Mouse (Mus musculus) midbrain, embryonic 10.5 days (tissue): ENCODE results near the gene H2afv. TPM values are rescaled to one million over a fixed set of nuclear protein-coding genes. Genes with fewer than 3 reads are reported as not detected.

Experiments used
- DNase-seq: peaks from one replicate; pipeline ENCODE4 v3.0.0-alpha.2; 2017; ENCODE audit warnings: low spot score
- H3K27ac ChIP-seq: fragments of 300-500 bp; sonication (generic); replicated peaks from 2 replicates; pipeline ENCODE4 v1.5.1; 2016; ENCODE audit warnings: mild to moderate bottlenecking
- H3K27me3 ChIP-seq: fragments of 300-500 bp; sonication (generic); 2 replicates; pipeline ENCODE4 v1.6.1; 2016; ENCODE audit warnings: low read depth, mild to moderate bottlenecking; ENCODE audit not compliant: poor library complexity, severe bottlenecking
- H3K36me3 ChIP-seq: fragments of 300-500 bp; sonication (generic); 2 replicates; pipeline ENCODE4 v1.6.1; 2016; ENCODE audit warnings: mild to moderate bottlenecking, moderate library complexity
- H3K4me1 ChIP-seq: fragments of 300-500 bp; sonication (generic); 2 replicates; pipeline ENCODE4 v1.6.1; 2016
- H3K4me3 ChIP-seq: fragments of 300-500 bp; sonication (generic); 2 replicates; pipeline ENCODE4 v1.5.1; 2016; ENCODE audit warnings: mild to moderate bottlenecking, moderate library complexity
- H3K9me3 ChIP-seq: fragments of 300-500 bp; sonication (generic); replicated peaks from 2 replicates; pipeline ENCODE4 v1.6.1; 2016; ENCODE audit warnings: mild to moderate bottlenecking
- WGBS: fragments of 180-500 bp; shearing (Covaris S2); methylation state at CpG from one replicate; pipeline ENCODE4 v1.1.7; 2016; 5-methylcytosine and 5-hydroxymethylcytosine counted together
- microRNA-seq: library from miRNA; unstranded; fragments of <30 nt; microRNA quantifications from one replicate; pipeline ENCODE4, GENCODE M21; 2017
- polyA plus RNA-seq: library from polyadenylated mRNA; unstranded; fragments of >200 nt; fragmentation: Nextera tagmentation; extraction: Ambion mirVana; gene quantifications from 2 replicates; pipeline ENCODE4 v1.2.1, GENCODE M21; 2016

Gene H2afv
- polyA plus RNA-seq, 1 experiment from 2014 or later = 961 TPM

GRCm38 (mm10) chr11:6389483-6389921 is 54.7 kb downstream of the H2afv start:
- Histone ChIP-seq H3K4me3 (peak overlapping the region; percentile 96), H3K4me1 (peaks cover 30% of the 10 kb centered on the region), H3K27ac (peak overlapping the region; percentile 95), H3K27me3 (no peaks in the 10 kb centered on the region), H3K9me3 (no peaks in the 10 kb centered on the region), H3K36me3 (peaks cover 32% of the 10 kb centered on the region)
- DNase-seq = peak; percentile 50
- WGBS = under 1% methylated on average over 43 of the region's 43 CpGs

- 10% methylated on average over 39 of the region's 60 CpGs for WGBS
- DNase-seq = peak; percentile 96
- Histone ChIP-seq H3K4me3 (peak within 1 kb of the TSS; percentile 96), H3K27me3 (no peaks in the 10 kb centered on the region), H3K4me1 (peaks cover 30% of the 10 kb centered on the region), H3K9me3 (no peaks in the 10 kb centered on the region), H3K27ac (peak within 1 kb of the TSS; percentile 95), H3K36me3 (peaks cover 25% of the 10 kb centered on the region)
Observed at GRCm38 (mm10) chr11:6388726-6389413, 55.4 kb downstream of the H2afv start, which contains the start of gene Zmiz2. Gene Zmiz2, plus strand, starts transcription at chr11:6389074.

GRCm38 (mm10) chr11:6388126-6388725 is 56.0 kb downstream of the H2afv start:
- WGBS = 89% methylated on average over 6 of the region's 6 CpGs
- no peaks in the 10 kb centered on the region for H3K27me3 ChIP-seq
- H3K9me3 ChIP-seq = no peaks in the 10 kb centered on the region
- H3K4me3 ChIP-seq = peak overlapping the region; percentile 96; the same call in 1 of the 2 replicates
- H3K36me3 ChIP-seq = peaks cover 23% of the 10 kb centered on the region
- DNase-seq = no peak
- peaks cover 30% of the 10 kb centered on the region for H3K4me1 ChIP-seq
- peak overlapping the region; percentile 95 for H3K27ac ChIP-seq

- Histone ChIP-seq H3K4me3 (no peak overlapping the region), H3K27ac (no peak overlapping the region), H3K36me3 (no peaks in the 10 kb centered on the region), H3K9me3 (no peaks in the 10 kb centered on the region), H3K27me3 (no peaks in the 10 kb centered on the region), H3K4me1 (no peaks in the 10 kb centered on the region)
- 92% methylated on average over 6 of the region's 6 CpGs for WGBS
- no peak for DNase-seq
Observed at GRCm38 (mm10) chr11:6380916-6381315, 63.3 kb downstream of the H2afv start.

Small RNA genes within 50 kb of the gene (microRNA-seq; reads per million reads assigned to microRNA genes)
- not detected for gene Gm22123
- gene Mir7651 = 2.1 reads per million

Other genes with a start within 250 kb of the H2afv start
- gene A730071L15Rik, start 244.4 kb downstream of the H2afv start, polyA plus RNA-seq = 0.37 and 0.84 TPM in 2 replicates
- gene Nudcd3, start 244.0 kb downstream of the H2afv start, polyA plus RNA-seq = 52.0 and 53.7 TPM in 2 replicates
- not detected in 2 replicates for gene Npc1l1, start 214.3 kb downstream of the H2afv start, polyA plus RNA-seq
- 117 and 126 TPM in 2 replicates for gene Ddx56, start 176.7 kb downstream of the H2afv start, polyA plus RNA-seq
- gene Tmed4, start 169.6 kb downstream of the H2afv start, polyA plus RNA-seq = 131 and 140 TPM in 2 replicates
- 107 and 111 TPM in 2 replicates for gene Ogdh, start 152.8 kb downstream of the H2afv start, polyA plus RNA-seq
- gene Zmiz2, start 55.4 kb downstream of the H2afv start, polyA plus RNA-seq = 13.8 and 18.6 TPM in 2 replicates
- gene Ppia, start 29.0 kb downstream of the H2afv start, polyA plus RNA-seq = 5,494 and 6,336 TPM in 2 replicates
- 15.1 and 15.5 TPM in 2 replicates for gene Purb, start 31.5 kb upstream of the H2afv start, polyA plus RNA-seq
- 0.86 and 0.87 TPM in 2 replicates for gene Myo1g, start 76.5 kb upstream of the H2afv start, polyA plus RNA-seq
- gene Ccm2, start 102.4 kb upstream of the H2afv start, polyA plus RNA-seq = 106 and 108 TPM in 2 replicates
- 17.2 and 39.7 TPM in 2 replicates for gene Nacad, start 161.6 kb upstream of the H2afv start, polyA plus RNA-seq
- gene Tbrg4, start 181.6 kb upstream of the H2afv start, polyA plus RNA-seq = 61.7 and 70.5 TPM in 2 replicates
- not detected in 2 replicates for gene Wap, start 194.2 kb upstream of the H2afv start, polyA plus RNA-seq
- 5.6 and 7.1 TPM in 2 replicates for gene Ramp3, start 214.1 kb upstream of the H2afv start, polyA plus RNA-seq